Mouse (Mus musculus) liver, embryonic 14.5 days (tissue): ENCODE measurements at regions not wholly inside any gene's neighbourhood (a gene's known extent, or its start where the extent isn't known, plus 50 kb on each side); places are given as distances from the start of the nearest gene placed in this dataset.

Experiments used
- ATAC-seq: fragments of 200-750 bp; cut with Nextera tagmentation; 2 replicates; pipeline ENCODE4 v1.8.0; 2017; ENCODE audit warnings: moderate number of reproducible peaks, mild to moderate bottlenecking, moderate library complexity; ENCODE audit not compliant: insufficient read depth
- DNase-seq, 3 experiments: peaks; one replicate each; pipeline ENCODE4 v3.0.0-alpha.2; 2012 to 2013; ENCODE audit warnings: low read depth in 3 of 3, low spot score in 3 of 3
- H3K27ac ChIP-seq: fragments of 300-500 bp; sonication (generic); 2 replicates; pipeline ENCODE4 v1.5.1; 2014; ENCODE audit warnings: moderate library complexity, mild to moderate bottlenecking, control low read depth, inconsistent platforms
- H3K27me3 ChIP-seq: fragments of 300-500 bp; sonication (generic); 2 replicates; pipeline ENCODE4 v1.6.1; 2014; ENCODE audit warnings: mild to moderate bottlenecking, low read length, moderate library complexity; ENCODE audit not compliant: control insufficient read depth, insufficient read depth
- H3K36me3 ChIP-seq: fragments of 300-500 bp; sonication (generic); replicated peaks from 2 replicates; pipeline ENCODE4 v1.6.1; 2014; ENCODE audit warnings: low read depth; ENCODE audit not compliant: control insufficient read depth, insufficient read depth
- H3K4me1 ChIP-seq, 2 experiments: fragments of 200-500 bp in 1 of 2; fragments of 300-500 bp in 1 of 2; sonication (generic) in 1 of 2; replicated peaks; 2 replicates each; pipeline ENCODE4 v1.6.1; 2012 to 2014; ENCODE audit warnings: antibody characterized with exemption in 1 of 2, inconsistent platforms in 1 of 2, low read length in 1 of 2; ENCODE audit not compliant: control insufficient read depth in 2 of 2, insufficient read depth in 2 of 2
- H3K4me2 ChIP-seq: fragments of 300-500 bp; sonication (generic); 2 replicates; pipeline ENCODE4 v1.6.1; 2014; ENCODE audit warnings: low read depth, mild to moderate bottlenecking, control low read depth, moderate library complexity
- H3K4me3 ChIP-seq, 2 experiments: fragments of 200-500 bp in 1 of 2; fragments of 300-500 bp in 1 of 2; sonication (generic) in 1 of 2; 2 replicates each; pipeline ENCODE4 v1.5.1; 2012 to 2014; ENCODE audit warnings: low read depth in 2 of 2, low read length in 2 of 2, mild to moderate bottlenecking in 2 of 2, control low read depth in 1 of 2, inconsistent platforms in 1 of 2, moderate library complexity in 1 of 2; ENCODE audit not compliant: insufficient read depth in 1 of 2
- H3K9ac ChIP-seq: fragments of 300-500 bp; sonication (generic); replicated peaks from 2 replicates; pipeline ENCODE4 v1.6.1; 2014; ENCODE audit warnings: mild to moderate bottlenecking, control low read depth, moderate library complexity
- H3K9me3 ChIP-seq: fragments of 300-500 bp; sonication (generic); 2 replicates; pipeline ENCODE4 v1.6.1; 2016; ENCODE audit warnings: low read length, mixed read lengths; ENCODE audit not compliant: control insufficient read depth
- CTCF ChIP-seq: IDR thresholded peaks from 2 replicates; pipeline ENCODE4 v1.5.1; 2016; ENCODE audit warnings: antibody characterized with exemption, low read depth, control low read depth
- EP300 ChIP-seq: IDR thresholded peaks from 2 replicates; pipeline ENCODE4 v1.6.1; 2016; ENCODE audit warnings: antibody characterized with exemption, low read depth
- WGBS: fragments of 180-500 bp; shearing (Covaris S2); extraction: QIAGEN DNeasy Blood & Tissue Kit; methylation state at CpG from one replicate; pipeline ENCODE4 v1.1.7; 2014; ENCODE audit not compliant: insufficient replicate concordance; 5-methylcytosine and 5-hydroxymethylcytosine counted together

DNA sequence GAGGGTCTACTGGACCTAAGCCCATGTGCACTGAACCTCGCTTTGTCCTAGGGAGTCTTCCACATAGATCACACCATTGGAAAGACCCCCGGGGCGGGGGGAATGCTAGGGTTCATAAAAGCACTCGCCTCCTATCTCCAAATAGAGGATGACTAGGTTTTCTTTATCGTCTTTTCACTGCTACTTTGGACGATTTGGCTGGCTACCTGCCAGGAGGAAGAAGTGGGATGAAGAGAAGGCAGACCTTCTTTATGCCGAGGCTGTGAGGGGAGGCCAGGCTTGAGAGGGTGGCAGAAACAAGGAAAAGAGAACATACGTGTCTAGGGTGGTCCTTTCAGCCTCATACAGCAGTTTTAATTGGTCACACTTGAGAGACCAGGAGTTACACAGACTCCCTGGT is 96.6 kb upstream of the Bcor start:
- ATAC-seq (no peak), DNase-seq (no peak)
- H3K4me2 ChIP-seq = no peak overlapping the region
- no peak overlapping the region for H3K27ac ChIP-seq
- no peak for TF ChIP-seq EP300
- no peak for TF ChIP-seq CTCF
- no peaks in the 10 kb centered on the region for H3K36me3 ChIP-seq
- peaks cover 0 to 1% of the 10 kb centered on the region in 2 experiments; a peak in 1 of 4 replicates for H3K4me1 ChIP-seq
- no peak overlapping the region for H3K9ac ChIP-seq
- no peak overlapping the region for H3K4me3 ChIP-seq
- H3K9me3 ChIP-seq = no peaks in the 10 kb centered on the region
- no peaks in the 10 kb centered on the region for H3K27me3 ChIP-seq
- WGBS = 52% methylated on average over 8 of the region's 8 CpGs

DNA sequence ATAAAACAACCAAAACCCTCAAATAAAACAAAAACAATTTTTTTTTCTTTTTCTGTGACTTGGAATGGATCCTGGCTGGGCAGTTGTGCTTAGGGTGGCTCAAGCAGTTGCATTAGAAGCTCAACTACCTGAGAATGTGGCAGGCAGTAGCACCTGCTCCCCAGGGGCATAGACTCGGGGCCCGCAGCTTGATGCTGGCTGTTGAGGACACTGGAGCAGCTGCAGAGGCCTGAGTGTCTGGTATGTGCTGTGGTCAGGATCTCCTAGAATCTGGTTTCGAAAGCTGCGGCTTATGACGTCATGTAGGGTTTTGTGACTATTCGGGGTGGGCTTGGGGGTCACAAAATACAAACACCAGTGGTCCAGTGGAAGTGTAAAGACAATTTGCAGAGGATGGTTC is 103.7 kb upstream of the Bcor start:
- DNase-seq (no peak), ATAC-seq (no peak)
- Histone ChIP-seq H3K27ac (no peak overlapping the region), H3K36me3 (no peaks in the 10 kb centered on the region), H3K4me1 (no peaks in the 10 kb centered on the region), H3K4me2 (no peak overlapping the region), H3K9ac (no peak overlapping the region), H3K27me3 (no peaks in the 10 kb centered on the region), H3K9me3 (no peaks in the 10 kb centered on the region), H3K4me3 (no peak overlapping the region)
- TF ChIP-seq CTCF (no peak), EP300 (no peak)
- 58% methylated on average over 6 of the region's 6 CpGs for WGBS

DNA sequence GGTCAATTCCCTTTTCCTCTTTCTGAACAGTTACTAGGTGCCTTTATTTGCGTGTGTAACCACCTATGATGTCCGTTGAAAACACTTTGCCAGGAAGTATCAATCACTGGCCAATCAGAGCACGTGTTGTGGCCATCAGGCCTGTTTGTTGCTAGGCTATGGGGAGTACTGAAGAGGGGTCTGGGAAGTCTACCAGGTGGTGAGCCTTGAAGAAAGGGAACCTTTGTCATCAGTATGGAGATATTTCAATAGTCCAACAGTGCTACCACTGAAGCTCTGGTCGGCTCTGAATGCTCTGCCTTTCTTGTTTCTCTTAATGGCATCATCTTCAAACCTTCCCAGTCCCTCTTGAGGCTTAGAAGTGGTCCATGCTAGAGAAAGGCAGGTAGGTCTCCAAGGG is 124.6 kb upstream of the Bcor start:
- Histone ChIP-seq H3K4me3 (no peak overlapping the region), H3K36me3 (no peaks in the 10 kb centered on the region), H3K27me3 (peaks cover 2% of the 10 kb centered on the region; the same call in 1 of the 2 replicates), H3K9ac (no peak overlapping the region), H3K27ac (no peak overlapping the region), H3K9me3 (no peaks in the 10 kb centered on the region), H3K4me2 (no peak overlapping the region), H3K4me1 (no peaks in the 10 kb centered on the region)
- ATAC-seq = no peak
- no peak for TF ChIP-seq EP300
- WGBS = 43% methylated on average over 4 of the region's 4 CpGs
- no peak for DNase-seq

DNA sequence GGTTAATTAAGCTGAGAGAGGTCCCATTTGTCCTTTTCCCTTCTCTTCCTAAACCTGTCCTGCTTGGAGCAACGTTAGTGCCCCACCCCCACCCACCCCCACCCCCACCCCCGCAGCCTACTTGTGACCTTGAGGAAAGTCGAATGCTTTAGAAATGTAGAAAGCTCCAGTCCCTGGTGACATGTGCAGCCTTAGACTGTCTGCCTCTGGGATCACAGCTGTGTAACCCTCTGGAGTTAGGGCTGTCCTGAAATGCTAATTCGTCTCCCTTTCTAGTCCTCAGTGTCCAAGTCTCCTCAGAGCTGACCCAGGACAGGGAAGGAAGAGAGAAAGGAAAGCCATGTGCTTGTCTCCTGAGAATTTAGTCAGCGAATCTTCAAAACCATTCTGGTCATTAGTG is 125.0 kb upstream of the Bcor start:
- no peak overlapping the region for H3K4me3 ChIP-seq
- WGBS = 33% methylated on average over 5 of the region's 5 CpGs
- no peak overlapping the region for H3K9ac ChIP-seq
- H3K27me3 ChIP-seq = peaks cover 2% of the 10 kb centered on the region; the same call in 1 of the 2 replicates
- ATAC-seq (no peak), DNase-seq (no peak)
- no peaks in the 10 kb centered on the region for H3K4me1 ChIP-seq
- no peak overlapping the region for H3K27ac ChIP-seq
- no peaks in the 10 kb centered on the region for H3K9me3 ChIP-seq
- TF ChIP-seq CTCF (no peak), EP300 (no peak)
- no peak overlapping the region for H3K4me2 ChIP-seq
- no peaks in the 10 kb centered on the region for H3K36me3 ChIP-seq

DNA sequence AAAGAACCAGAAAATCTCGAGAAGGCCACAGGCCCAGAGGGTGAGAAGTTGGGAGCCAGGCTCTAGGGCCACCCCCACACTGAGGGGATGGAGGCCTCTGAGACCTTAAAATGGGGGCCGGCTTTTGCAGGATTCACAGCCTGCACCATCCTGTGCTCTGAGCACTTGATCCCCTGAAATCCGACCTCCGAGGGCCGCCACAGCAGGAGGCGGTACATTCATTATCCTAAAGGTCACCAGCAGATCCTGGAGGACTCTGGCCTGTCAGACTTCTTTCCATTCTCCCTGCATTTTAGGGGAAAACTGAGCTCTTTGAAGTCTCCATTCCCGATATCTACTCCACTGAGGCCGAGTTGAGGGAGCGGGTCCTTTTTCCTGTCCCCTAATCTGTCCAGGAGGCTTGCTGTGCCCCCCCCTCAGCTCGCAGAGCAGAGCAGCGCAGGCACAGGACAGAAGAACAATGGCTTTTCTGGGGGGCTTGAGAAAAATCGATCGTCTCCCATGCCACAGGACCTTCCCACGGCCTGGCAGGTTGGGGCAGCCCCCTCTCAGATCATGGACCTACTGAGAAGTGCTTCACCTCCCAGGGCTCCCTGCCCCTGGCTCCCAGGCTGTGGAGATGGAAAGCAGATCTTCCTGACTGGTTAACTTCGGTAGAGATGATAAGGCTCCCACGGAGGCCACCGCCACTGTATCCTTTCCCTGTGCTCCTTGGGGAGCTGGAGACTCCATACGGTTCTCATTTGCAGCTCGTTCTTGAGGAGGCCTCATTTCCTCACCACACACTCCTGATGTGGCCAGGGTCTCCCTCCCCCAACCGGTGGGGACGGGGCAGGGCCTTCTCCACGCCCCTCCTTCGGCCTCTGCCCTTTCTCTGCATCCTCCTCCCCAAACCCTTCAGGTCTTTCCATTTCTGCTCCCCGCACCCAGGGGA is 126.1 kb upstream of the Bcor start:
- 36% methylated on average over 24 of the region's 24 CpGs for WGBS
- Histone ChIP-seq H3K4me1 (no peaks in the 10 kb centered on the region), H3K4me2 (no peak overlapping the region), H3K27ac (no peak overlapping the region), H3K36me3 (no peaks in the 10 kb centered on the region), H3K4me3 (no peak overlapping the region), H3K9me3 (no peaks in the 10 kb centered on the region), H3K9ac (no peak overlapping the region), H3K27me3 (peaks cover 2% of the 10 kb centered on the region; the same call in 1 of the 2 replicates)
- no peak for ATAC-seq
- no peak for DNase-seq
- TF ChIP-seq EP300 (no peak), CTCF (no peak)
